Mouse (Mus musculus) midbrain, embryonic 15.5 days (tissue): ENCODE results near the gene Cbx4. TPM values are rescaled to one million over a fixed set of nuclear protein-coding genes. Genes with fewer than 3 reads are reported as not detected.
A peak's percentile ranks its signal among the peaks of the same experiment; 100 is the strongest.

Source experiments
- ATAC-seq: fragments of 200-750 bp; cut with Nextera tagmentation; replicated peaks from 2 replicates; pipeline ENCODE4 v1.8.0; 2017; ENCODE audit warnings: moderate TSS enrichment
- H3K27ac ChIP-seq: fragments of 300-500 bp; sonication (generic); 2 replicates; pipeline ENCODE4 v1.5.1; 2015; ENCODE audit warnings: mild to moderate bottlenecking, inconsistent platforms
- H3K27me3 ChIP-seq: fragments of 300-500 bp; sonication (generic); replicated peaks from 2 replicates; pipeline ENCODE4 v1.6.1; 2015; ENCODE audit warnings: inconsistent platforms
- H3K36me3 ChIP-seq: fragments of 300-500 bp; sonication (generic); replicated peaks from 2 replicates; pipeline ENCODE4 v1.6.1; 2015; ENCODE audit warnings: inconsistent platforms
- H3K4me1 ChIP-seq: fragments of 300-500 bp; sonication (generic); 2 replicates; pipeline ENCODE4 v1.6.1; 2015; ENCODE audit warnings: inconsistent platforms
- H3K4me2 ChIP-seq: fragments of 300-500 bp; sonication (generic); 2 replicates; pipeline ENCODE4 v1.6.1; 2015; ENCODE audit warnings: inconsistent platforms, mild to moderate bottlenecking, moderate library complexity
- H3K4me3 ChIP-seq: fragments of 300-500 bp; sonication (generic); 2 replicates; pipeline ENCODE4 v1.5.1; 2015; ENCODE audit warnings: mild to moderate bottlenecking, inconsistent platforms
- H3K9ac ChIP-seq: fragments of 300-500 bp; sonication (generic); 2 replicates; pipeline ENCODE4 v1.6.1; 2015; ENCODE audit warnings: mild to moderate bottlenecking, inconsistent platforms
- H3K9me3 ChIP-seq: fragments of 300-500 bp; sonication (generic); 2 replicates; pipeline ENCODE4 v1.6.1; 2016; ENCODE audit warnings: inconsistent platforms
- WGBS: fragments of 180-500 bp; shearing (Covaris S2); methylation state at CpG from one replicate; pipeline ENCODE4 v1.1.7; 2015; ENCODE audit warnings: mixed read lengths; 5-methylcytosine and 5-hydroxymethylcytosine counted together
- polyA plus RNA-seq: library from polyadenylated mRNA; unstranded; fragments of >200 nt; fragmentation: Nextera tagmentation; extraction: Ambion mirVana; gene quantifications from 2 replicates; pipeline ENCODE4 v1.2.1, GENCODE M21; 2015

Gene Cbx4
- polyA plus RNA-seq, 1 experiment from 2014 or later = 24.7 TPM

GRCm38 (mm10) chr11:119058041-119058995 is 27.7 kb downstream of the Cbx4 start:
- 3% methylated on average over 58 of the region's 58 CpGs for WGBS
- Histone ChIP-seq H3K36me3 (no peaks in the 10 kb centered on the region), H3K27me3 (peaks cover 33% of the 10 kb centered on the region), H3K4me3 (peak overlapping the region; percentile 7; the same call in 1 of the 2 replicates), H3K4me1 (peaks cover 47% of the 10 kb centered on the region), H3K4me2 (peak overlapping the region; percentile 89), H3K9me3 (no peaks in the 10 kb centered on the region), H3K9ac (peak overlapping the region; percentile 11; the same call in 1 of the 2 replicates), H3K27ac (no peak overlapping the region)
- no peak for ATAC-seq

GRCm38 (mm10) chr11:119057291-119057690 is 28.7 kb downstream of the Cbx4 start:
- Histone ChIP-seq H3K36me3 (no peaks in the 10 kb centered on the region), H3K4me3 (peak overlapping the region; percentile 49), H3K9ac (peak overlapping the region; percentile 80), H3K27ac (peak overlapping the region; percentile 92), H3K4me1 (peaks cover 56% of the 10 kb centered on the region), H3K27me3 (peaks cover 30% of the 10 kb centered on the region), H3K9me3 (no peaks in the 10 kb centered on the region), H3K4me2 (peak overlapping the region; percentile 89)
- ATAC-seq = no peak
- WGBS = 4% methylated on average over 9 of the region's 9 CpGs

GRCm38 (mm10) chr11:119056301-119057211 is 29.5 kb downstream of the Cbx4 start:
- H3K4me2 ChIP-seq = peak overlapping the region; percentile 89
- peaks cover 60% of the 10 kb centered on the region for H3K4me1 ChIP-seq
- no peaks in the 10 kb centered on the region for H3K9me3 ChIP-seq
- peak overlapping the region; percentile 49 for H3K4me3 ChIP-seq
- 0 out of 2 replicates have a peak, but pooled peaks have one; percentile 9 for ATAC-seq
- H3K27me3 ChIP-seq = peaks cover 32% of the 10 kb centered on the region
- no peaks in the 10 kb centered on the region for H3K36me3 ChIP-seq
- H3K27ac ChIP-seq = peak overlapping the region; percentile 92
- peak overlapping the region; percentile 80 for H3K9ac ChIP-seq
- under 1% methylated on average over 63 of the region's 65 CpGs for WGBS

GRCm38 (mm10) chr11:119055571-119056131 is 30.4 kb downstream of the Cbx4 start:
- Histone ChIP-seq H3K4me1 (peaks cover 60% of the 10 kb centered on the region), H3K4me2 (peak overlapping the region; percentile 89), H3K27me3 (peaks cover 41% of the 10 kb centered on the region), H3K9me3 (no peaks in the 10 kb centered on the region), H3K4me3 (peak overlapping the region; percentile 49), H3K36me3 (no peaks in the 10 kb centered on the region), H3K9ac (peak overlapping the region; percentile 80), H3K27ac (peak overlapping the region; percentile 93)
- WGBS = under 1% methylated on average over 32 of the region's 32 CpGs
- ATAC-seq = no peak

- H3K4me2 ChIP-seq = peak overlapping the region; percentile 89
- no peaks in the 10 kb centered on the region for H3K9me3 ChIP-seq
- H3K36me3 ChIP-seq = no peaks in the 10 kb centered on the region
- peaks cover 60% of the 10 kb centered on the region for H3K4me1 ChIP-seq
- 2% methylated on average over 47 of the region's 47 CpGs for WGBS
- H3K27ac ChIP-seq = peak overlapping the region; percentile 93
- peaks cover 41% of the 10 kb centered on the region for H3K27me3 ChIP-seq
- H3K4me3 ChIP-seq = peak overlapping the region; percentile 37
- ATAC-seq = no peak
- H3K9ac ChIP-seq = peak overlapping the region; percentile 43
Measured at GRCm38 (mm10) chr11:119054351-119055345, 31.4 kb downstream of the Cbx4 start.

GRCm38 (mm10) chr11:119053738-119054350 is 32.2 kb downstream of the Cbx4 start:
- Histone ChIP-seq H3K27ac (peak overlapping the region; percentile 93), H3K4me2 (peak overlapping the region; percentile 89), H3K27me3 (peaks cover 41% of the 10 kb centered on the region), H3K9ac (peak overlapping the region; percentile 43), H3K9me3 (no peaks in the 10 kb centered on the region), H3K4me3 (peak overlapping the region; percentile 37), H3K4me1 (peaks cover 58% of the 10 kb centered on the region), H3K36me3 (no peaks in the 10 kb centered on the region)
- peak; percentile 69 for ATAC-seq
- under 1% methylated on average over 32 of the region's 35 CpGs for WGBS

GRCm38 (mm10) chr11:119053257-119053670 is 32.8 kb downstream of the Cbx4 start:
- peak overlapping the region; percentile 89 for H3K4me2 ChIP-seq
- peak overlapping the region; percentile 93 for H3K27ac ChIP-seq
- H3K27me3 ChIP-seq = peaks cover 39% of the 10 kb centered on the region
- under 1% methylated on average over 42 of the region's 42 CpGs for WGBS
- H3K9me3 ChIP-seq = no peaks in the 10 kb centered on the region
- H3K4me3 ChIP-seq = peak overlapping the region; percentile 37
- H3K9ac ChIP-seq = peak overlapping the region; percentile 43
- ATAC-seq = peak; percentile 94
- no peaks in the 10 kb centered on the region for H3K36me3 ChIP-seq
- peaks cover 57% of the 10 kb centered on the region for H3K4me1 ChIP-seq

GRCm38 (mm10) chr11:119052661-119053256 is 33.3 kb downstream of the Cbx4 start:
- Histone ChIP-seq H3K4me1 (peaks cover 57% of the 10 kb centered on the region), H3K27me3 (peaks cover 40% of the 10 kb centered on the region), H3K36me3 (no peaks in the 10 kb centered on the region), H3K4me3 (peak overlapping the region; percentile 37), H3K27ac (peak overlapping the region; percentile 93), H3K4me2 (peak overlapping the region; percentile 89), H3K9me3 (no peaks in the 10 kb centered on the region), H3K9ac (peak overlapping the region; percentile 41)
- 3% methylated on average over 13 of the region's 13 CpGs for WGBS
- ATAC-seq = peak; percentile 18; the same call in 1 of the 2 replicates

- H3K4me2 ChIP-seq = peak overlapping the region; percentile 89; the same call in 1 of the 2 replicates
- no peak overlapping the region for H3K4me3 ChIP-seq
- 5% methylated on average over 15 of the region's 15 CpGs for WGBS
- peak overlapping the region; percentile 93; the same call in 1 of the 2 replicates for H3K27ac ChIP-seq
- H3K9ac ChIP-seq = no peak overlapping the region
- H3K9me3 ChIP-seq = no peaks in the 10 kb centered on the region
- peaks cover 43% of the 10 kb centered on the region for H3K27me3 ChIP-seq
- no peak for ATAC-seq
- peaks cover 56% of the 10 kb centered on the region for H3K4me1 ChIP-seq
- no peaks in the 10 kb centered on the region for H3K36me3 ChIP-seq
Measured at GRCm38 (mm10) chr11:119051927-119052660, 33.9 kb downstream of the Cbx4 start.

- H3K4me2 ChIP-seq = no peak overlapping the region
- no peaks in the 10 kb centered on the region for H3K36me3 ChIP-seq
- H3K27me3 ChIP-seq = peaks cover 50% of the 10 kb centered on the region
- no peak overlapping the region for H3K27ac ChIP-seq
- peaks cover 59% of the 10 kb centered on the region for H3K4me1 ChIP-seq
- H3K4me3 ChIP-seq = no peak overlapping the region
- no peak overlapping the region for H3K9ac ChIP-seq
- no peaks in the 10 kb centered on the region for H3K9me3 ChIP-seq
- ATAC-seq = no peak
Measured at GRCm38 (mm10) chr11:119051426-119051825, 34.6 kb downstream of the Cbx4 start.
